Mouse (Mus musculus) thymus, adult 18-20 months (tissue): Measurements from ENCODE around the gene Pygb.

Experiments
- DNase-seq, 2 experiments: peaks; one replicate each; pipeline ENCODE4 v3.0.0; 2022; ENCODE audit warnings: mixed read lengths in 2 of 2

Pygb gene

DNA sequence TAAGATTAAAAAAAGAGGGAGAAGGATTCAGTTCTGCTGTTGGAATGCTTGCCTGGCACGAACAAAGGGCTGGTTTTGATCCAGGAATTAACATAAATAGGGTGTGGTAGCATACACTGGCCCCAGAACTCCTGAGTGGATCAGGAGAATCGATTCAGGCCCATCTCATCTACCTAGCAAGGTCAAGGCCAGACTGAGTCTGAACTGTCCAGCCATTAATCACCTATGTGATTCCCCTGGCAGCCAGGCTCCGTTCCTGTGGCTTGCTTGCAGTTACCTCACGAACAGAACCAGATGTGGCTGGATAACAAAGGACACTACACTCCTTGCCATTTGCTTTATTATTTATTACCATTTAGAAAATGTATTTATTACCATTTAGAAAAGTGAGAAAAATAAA is 6.8 kb downstream of the Pygb start:
- no peak for DNase-seq

DNA sequence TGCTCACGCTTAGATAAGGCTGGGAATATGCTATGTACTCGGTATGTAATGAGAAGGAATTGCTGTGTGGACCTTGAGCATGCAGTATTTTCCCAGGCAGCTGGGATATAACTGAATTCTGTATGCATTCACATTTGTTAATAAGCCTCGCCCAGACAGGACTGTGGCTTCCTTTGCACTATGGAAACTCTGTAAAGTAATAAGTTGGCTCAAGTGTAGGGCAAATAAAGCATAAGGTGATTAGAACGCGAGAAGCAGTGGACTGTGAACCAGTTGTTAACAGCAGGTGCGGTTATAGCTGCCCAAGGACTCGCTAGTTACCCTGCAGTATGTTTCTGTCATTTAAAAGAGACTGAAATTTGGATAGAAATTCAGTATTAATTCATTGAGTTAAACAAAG is 11.5 kb downstream of the Pygb start:
- no peak for DNase-seq

DNA sequence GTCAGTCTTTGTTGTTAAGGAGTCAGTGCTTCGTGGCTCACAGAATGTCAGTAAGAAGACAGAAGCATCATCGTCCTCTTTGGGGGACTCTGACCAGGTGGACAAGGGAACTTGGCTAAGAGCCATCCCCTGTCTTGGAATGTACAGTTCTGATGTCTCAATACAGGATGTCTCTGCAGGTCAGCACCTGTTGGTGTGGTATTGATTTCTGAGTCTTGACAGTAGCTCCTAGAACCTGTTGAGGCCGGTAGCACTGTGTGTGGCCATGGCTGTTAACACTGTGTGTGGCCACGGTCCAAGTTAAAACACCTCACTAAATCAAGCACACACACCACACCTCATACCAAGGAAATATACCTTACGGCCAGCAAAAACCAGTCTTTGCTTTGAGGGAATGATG is 14.1 kb downstream of the Pygb start:
- no peak for DNase-seq

DNA sequence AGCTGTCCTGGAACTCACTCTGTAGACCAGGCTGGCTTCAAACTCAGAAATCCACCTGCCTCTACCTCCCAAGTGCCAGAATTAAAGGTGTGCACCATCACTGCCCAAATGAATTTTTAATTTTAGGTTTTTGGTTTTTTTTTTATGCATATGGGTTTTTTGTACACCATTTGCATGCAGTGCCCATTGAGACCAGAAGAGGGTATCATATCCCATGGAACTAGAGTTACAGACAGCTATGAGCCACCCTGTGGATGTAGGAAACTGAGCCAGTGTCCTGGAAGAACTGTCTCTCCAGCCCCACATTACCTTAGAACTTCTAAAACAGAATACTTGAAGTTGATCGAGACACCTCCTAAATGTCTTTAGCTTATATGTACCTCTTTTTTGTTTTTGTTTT is 16.5 kb downstream of the Pygb start:
- no peak for DNase-seq

DNA sequence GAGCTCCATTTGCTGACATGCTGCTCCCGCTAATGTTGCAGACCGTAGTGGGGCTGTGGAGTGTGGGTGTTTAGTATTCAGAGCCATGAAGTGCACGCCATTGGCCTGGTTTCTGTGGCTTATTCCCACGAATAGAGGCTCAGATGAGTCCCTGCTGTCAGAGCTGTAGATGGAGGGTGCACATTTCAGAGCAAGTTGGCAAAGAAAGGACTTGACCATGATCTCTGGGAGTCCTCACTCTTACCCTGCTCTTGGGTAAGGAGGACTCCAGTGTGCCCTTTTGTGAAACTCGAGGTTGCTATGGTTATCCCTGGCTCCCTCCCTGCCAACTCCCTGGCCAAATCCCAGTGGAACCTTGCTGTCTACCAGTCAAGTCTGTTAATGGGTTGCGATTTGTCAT is 21.8 kb downstream of the Pygb start:
- no peak for DNase-seq

DNA sequence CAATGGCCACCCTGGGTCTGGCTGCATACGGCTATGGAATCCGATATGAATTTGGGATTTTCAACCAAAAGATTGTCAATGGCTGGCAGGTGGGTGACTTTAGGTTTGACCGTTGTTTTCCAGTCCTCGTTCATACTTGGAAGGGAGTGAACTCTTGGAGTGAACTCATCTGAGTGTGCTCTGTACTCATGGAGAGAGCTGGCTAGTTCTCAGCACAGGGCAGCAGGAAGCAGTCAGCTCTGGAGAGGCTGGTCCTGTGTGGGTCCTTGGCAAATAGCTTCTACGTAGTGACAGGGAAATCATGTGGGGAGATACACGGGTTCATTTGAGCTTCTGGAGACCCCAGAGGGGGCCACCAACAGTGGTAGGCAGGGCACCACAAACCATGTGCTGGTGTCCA is 22.3 kb downstream of the Pygb start:
- DNase-seq = no peak

DNA sequence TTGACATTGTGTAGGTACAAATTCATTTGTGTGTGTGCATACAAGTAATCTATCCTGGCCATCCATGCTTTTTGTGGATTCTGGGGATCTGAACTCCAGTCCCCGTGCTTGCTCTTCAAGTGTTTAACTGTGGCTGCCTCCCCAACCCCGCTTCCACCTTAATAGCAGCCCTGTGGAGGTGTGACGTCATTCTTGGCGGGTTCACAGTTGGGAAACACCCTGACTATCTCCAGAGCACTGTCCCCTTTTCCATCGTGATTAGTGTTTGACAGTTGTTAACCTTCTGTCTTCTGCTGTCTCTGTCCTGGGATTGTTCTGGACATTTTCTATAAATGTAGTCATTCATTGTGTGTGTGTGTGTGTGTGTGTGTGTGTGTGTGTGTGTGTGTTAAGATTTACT is 24.1 kb downstream of the Pygb start:
- no peak for DNase-seq

DNA sequence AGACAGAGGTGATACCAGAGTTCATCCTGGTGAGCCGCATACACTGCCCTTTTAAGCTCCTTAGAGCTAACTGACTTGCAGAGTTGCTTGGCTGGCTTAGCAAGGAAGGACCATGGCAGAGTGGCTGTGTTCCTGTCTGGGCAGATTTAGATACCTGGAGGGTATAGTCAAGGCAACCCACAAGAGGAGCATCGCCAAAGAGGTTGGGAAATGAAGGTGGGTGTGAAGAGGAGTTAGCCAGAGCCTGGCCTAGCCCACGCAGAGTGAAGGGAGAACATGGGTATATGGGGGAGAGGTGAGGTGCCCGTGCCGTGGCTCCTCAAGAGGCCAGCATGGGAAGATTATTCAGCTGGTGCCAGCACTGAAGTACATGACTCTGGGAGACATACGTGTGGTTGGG is 26.3 kb downstream of the Pygb start:
- DNase-seq = no peak

DNA sequence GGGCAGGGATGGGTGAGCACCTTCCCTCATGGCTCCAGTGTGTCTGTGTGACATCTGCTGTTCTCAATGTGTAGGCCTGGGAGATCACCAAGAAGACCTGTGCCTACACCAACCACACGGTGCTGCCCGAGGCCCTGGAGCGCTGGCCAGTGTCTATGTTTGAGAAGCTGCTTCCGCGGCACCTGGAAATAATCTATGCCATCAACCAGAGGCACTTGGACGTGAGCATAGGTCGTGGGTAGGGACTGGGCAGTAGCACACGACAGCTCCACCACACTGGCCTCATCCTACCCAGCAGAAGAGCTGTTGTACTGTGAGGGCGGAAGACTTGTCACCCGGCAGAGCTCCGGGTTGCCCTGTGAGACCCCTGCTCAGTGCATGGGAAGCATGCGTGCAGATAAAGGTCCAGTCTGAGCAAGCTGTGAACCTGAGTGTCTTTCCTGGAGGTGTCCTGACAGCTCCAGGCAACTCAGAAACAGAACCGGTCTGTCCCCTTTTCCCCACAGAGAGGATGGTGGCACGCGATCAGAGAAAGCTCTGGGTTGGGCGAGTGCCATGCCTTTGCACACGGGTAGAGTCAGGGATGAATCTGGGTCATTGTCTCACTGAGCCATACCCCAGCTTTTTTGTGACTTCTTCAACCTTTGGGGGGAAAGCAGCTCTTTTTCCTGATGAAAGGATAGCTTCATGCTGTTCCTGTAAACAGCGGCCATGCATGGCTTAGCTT is 30.3 kb downstream of the Pygb start:
- no peak for DNase-seq

DNA sequence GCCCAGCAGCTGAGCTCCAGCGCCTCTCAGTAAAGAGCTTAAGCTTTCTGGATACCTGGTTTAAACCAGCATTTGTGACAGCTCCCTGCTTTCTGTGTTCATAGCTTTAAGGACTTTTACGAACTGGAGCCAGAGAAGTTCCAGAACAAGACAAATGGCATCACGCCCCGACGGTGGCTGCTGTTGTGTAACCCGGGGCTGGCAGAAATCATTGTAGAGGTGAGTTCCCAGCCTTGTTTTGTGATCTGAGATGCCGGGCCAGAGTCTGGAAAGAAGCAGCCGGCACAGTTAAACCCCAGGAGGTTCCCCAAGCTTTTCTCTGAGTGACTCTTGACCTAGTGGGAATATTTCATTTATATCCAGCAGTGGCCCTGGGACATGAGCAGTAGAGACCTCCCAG is 32.2 kb downstream of the Pygb start:
- no peak for DNase-seq

DNA sequence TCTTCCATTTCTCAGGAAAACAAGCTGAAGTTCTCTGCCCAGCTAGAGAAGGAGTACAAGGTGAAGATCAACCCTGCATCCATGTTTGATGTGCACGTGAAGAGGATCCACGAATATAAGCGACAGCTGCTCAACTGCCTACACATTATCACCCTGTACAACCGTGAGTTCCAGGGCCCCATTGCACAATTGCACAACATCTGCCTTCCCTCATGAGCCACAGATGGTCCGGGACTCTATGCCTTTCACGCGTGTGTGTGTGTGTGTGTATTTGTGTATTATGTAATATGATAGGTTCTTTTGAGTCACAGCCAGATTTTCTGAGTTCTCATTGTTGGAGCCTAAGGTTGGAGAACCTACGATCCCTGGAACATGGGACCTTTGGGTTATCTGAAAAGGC is 34.2 kb downstream of the Pygb start:
- no peak for DNase-seq

DNA sequence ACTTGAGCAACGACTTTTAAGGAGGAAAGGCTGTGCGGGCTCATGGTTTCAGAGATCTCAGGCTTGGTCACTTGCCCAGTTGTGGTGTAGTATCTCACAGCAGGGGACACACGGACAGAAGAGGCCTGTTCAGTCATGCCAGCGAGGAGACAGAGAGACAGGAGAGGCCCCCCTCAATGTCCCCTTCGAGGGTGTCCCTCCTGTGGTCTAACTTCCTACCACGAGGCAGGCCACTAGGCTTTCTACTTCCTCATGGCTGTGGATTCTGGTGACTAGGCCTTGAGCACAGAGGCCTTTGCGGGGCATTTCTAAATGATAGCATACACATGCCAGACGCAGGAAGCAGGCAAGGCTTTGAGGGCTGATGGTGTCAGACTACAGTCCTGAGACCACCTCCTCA is 36.5 kb downstream of the Pygb start:
- no peak for DNase-seq

DNA sequence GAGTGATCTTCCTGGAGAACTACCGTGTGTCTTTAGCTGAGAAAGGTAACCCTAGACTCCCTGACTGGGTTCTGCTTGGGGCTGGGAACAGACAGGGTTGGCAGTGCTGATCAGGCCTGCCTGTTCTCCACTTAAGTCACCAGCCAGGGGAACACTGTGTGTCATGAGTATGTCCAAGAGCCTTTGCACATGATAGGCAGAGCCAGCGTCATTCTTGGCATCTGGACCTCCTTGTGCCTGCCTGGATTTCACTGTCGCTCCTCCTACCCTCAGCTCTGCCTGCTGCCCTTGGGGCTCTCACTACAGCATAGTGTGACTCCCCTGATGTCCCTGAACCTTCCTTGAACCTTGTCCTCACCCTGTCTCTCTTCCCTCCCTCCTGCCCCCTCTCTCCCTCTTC is 39.9 kb downstream of the Pygb start:
- DNase-seq = no peak

DNA sequence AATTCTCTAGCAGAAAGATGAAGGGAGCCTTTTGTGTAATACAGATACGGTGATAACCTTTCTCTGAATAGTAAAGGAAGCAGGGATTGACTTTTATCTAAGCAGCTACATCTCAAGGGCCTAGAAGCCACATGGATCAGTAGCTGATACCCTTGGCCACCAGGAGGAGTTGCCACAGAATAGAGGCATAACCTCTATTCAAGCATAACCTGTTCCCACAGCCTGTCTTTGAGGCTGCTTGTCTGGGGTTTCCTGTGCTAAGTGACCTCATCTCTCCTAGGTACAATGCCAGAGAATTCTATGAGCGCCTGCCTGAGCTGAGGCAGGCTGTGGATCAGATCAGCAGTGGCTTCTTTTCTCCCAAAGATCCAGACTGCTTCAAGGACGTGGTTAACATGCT is 41.6 kb downstream of the Pygb start:
- no peak for DNase-seq

DNA sequence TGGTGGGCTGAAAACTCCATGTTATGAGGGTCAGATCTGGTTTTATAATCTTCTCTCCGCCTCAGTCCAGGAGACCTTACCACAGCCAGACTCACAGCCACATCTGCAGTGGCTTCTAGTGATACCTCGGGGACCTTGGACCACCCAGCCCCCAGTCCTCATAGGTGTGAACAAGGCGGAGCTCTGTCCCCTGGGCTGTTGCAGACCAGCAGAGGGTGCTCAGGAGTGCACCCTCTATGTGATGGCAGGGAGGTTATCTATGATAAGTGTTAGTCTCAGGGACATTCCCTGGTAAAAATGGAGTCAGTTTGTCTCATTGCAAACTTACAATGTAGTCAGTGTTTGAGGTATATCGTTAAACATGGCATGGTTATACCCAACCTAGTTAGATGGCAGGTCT is 42.1 kb downstream of the Pygb start:
- DNase-seq = no peak

DNA sequence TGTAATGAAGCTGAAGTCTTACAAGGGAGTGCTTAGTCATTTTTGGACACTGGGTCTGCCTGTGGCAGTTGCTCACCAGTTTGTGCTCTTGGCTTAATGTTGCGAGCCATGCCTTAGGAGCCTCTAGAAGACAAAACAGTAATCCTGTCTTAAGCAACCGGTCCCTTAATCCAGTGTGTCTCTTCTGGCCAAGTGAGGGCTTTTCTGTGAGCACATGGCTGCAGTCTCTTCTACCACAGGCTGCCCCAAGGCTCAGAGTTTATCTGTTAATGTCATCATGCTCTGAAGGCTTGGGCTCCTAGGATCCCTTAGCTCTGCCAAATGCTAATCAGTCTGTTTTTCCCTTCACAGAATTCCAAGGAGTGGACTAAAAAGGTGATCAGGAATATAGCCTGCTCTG is 43.5 kb downstream of the Pygb start:
- DNase-seq = no peak

DNA sequence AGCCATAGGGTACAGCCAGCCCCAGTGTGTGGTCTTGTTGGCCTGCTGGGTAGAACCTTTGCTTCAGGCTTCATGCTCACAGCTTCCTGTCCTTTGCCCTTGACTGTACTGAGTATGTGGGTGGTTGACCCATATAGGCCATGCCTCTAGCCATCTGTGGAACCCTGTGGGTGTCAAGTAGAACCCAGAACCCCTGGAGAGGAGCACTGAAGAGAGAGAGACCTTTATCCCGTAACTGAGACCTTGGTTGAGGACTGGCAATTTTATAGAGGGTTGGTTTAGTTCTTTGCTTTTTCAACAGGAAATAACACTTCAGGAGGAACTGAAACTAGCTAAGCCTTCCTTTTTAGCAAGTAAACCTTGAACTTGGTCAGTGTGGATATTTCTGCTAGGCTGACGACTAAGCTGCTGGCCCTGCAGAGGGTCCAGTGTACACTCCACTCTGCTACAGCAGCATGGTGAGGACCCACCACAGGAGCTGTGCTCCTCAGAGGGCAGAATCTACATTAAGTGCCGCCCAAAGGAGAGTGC is 44.4 kb downstream of the Pygb start:
- DNase-seq = no peak

DNA sequence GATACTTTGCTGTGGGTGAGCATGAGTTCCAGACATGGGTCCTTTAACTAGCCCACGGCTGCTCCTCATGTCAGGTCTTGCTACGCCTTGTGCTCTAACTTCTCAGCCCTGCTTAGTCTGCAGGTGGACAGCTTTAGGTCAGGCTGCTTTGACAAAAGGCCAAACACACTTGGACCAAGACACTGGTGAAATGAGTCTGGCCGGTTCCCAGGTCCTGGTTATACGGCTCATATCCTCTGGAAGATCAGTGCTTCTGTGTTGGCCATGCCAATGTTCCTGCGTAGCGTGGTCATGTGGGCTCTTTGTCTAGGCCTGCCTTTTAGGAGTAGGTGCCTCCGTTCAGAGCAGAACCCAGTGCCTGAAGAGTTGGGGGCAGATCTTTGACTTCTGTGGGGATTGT is 45.5 kb downstream of the Pygb start:
- DNase-seq = no peak

DNA sequence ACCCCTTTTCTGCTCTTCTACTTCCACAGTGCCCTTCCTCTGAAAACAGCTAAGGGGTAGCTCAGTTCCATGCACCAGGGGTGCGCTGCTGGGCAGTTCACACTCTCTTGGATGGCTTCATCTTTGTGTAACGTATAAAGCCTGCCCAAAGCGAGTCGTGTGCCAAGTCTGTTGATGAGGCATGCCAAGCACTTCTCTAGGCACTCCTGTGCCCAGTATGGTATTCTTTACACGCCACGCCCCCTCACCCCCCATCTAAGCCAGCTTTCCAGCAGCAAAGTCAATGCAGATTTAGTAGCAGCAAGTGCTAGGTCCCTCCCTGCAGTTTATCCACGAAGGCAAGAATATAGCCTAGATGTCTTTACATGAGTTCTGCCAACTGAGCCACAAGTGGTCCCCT is 48.1 kb downstream of the Pygb start:
- no peak for DNase-seq

DNA sequence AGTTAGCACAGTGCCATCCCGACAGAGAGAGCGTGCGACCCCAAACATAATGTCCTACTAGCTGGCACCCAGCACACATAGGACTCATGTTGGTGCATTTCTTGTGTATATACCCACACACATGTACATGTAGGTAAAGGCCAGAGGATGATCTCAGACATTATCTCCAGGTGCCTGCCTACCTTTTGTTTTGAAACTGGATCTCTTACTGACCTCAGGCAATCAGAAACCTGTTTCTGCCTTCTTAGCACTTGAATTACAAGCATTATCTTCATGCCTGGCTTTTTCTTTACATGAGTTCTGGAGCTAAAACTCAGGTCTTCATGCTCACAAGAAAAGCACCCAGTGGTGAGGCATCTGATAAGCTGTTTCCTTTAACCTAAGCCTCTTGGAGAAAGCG is 49.4 kb downstream of the Pygb start:
- DNase-seq = no peak

DNA sequence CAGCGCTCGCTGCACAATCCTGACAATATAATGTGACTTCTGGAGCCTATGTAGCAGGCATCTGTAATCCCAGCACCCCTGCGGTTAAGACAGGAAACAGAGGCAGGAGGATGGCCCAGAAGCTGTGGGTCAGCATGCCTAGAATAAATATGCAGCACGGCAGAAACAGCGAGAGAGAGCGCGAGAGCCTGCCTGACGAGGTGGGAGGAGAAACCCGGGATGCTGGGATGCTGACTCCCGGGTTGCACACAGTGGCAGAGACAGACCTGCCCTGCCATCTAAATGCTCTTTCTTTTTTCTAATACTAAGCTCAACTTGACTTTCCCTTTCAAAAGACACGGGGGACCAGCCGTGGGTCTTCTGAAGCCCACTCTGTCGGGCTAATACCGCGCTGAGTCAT is 50.4 kb downstream of the Pygb start:
- DNase-seq = no peak

DNA sequence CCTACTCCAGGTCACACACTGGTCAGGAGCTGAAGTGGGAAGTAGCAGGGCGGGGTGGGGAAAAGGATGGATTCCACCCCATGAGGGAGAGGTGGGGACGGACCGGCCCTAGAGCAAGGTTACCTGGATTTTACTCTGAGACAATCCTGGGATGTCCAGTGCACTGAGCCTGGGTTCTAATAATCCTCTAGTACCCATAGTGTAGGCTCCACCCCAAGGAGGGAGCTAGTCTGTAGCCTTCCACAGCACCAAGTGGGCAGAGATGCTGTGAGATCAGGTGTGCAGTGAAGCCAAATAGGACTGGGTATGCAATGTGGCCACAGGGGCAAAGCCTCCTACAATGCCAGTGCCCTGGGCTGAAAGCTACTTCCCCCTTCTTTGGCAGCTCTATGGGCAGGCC is 51.2 kb downstream of the Pygb start:
- DNase-seq = no peak

DNA sequence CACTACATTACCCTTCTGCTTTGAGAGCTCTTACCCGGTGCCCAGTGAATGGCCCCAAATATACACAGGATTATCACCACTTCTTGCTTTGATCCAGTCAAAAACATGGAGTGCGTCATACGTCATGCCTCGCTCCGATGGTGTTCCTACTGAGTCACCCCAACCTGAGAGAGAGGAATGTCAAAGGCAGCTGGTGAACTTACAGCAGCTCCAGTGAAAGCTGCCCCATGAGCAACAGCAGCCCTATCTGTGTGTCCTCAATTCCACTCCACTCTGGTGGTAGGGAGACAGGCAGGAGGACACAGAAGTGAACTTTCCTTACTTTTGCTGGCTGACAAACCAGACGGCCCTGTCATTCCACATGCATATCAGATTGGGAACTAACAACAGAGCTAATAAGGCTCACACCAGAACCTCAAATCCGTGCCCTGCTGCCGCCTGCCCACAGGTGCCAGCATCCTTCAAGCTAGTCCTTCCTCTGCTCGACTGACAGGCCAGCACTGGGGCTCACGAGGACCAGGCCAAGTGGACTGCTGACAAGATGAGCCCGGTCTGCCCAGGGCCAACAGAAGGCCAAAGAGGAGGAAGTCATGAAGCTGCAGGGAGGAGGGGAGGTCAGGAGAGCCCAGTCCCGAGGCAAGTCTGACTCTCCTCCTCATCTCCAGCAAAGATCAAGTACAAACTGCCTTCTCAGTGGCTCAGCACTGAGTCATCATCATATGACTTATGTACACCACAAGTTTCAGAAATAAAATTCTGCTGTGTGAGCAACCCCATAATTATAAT is 53.3 kb downstream of the Pygb start:
- no peak for DNase-seq

DNA sequence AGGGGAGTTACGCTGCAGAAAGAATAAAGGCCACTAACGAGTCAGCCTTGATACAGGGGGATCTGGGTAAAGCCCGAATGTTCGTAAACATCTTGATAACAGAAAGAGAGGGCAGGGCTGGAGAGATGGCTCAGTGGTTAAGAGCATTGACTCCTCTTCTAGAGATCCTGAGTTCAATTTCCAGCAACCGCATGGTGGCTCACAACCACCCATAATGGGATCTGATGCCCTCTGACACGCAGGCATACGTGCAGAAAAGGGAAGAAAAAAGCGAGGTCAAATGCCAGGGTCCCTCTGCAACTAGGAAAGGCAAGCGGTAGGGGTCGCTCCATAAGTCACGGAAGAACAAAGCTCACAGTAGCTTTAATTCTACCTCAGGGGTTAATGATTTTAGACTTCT is 54.6 kb downstream of the Pygb start:
- no peak for DNase-seq

DNA sequence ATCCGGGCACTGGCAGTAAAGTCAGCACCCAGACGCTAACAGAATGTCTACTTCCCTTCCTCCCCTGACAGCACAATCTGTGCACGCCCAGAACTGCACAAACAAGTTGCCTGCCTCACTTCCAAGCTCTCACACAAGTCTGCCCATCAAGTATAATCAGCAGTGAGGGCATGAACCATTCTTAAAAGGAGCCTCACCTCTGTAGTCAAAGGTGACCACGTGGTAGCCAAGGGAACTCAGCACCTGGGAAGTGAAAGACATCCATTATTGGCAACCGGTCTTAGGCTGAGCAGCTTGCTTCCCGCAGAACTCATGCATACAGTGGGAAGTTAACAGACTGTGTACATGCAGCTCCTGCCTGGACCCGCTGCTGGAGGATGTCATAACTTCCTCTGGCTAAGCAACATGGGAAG is 55.5 kb downstream of the Pygb start:
- no peak for DNase-seq
